ENCODE assay signal across 9 mouse cellular contexts in the genomic region with DNA sequence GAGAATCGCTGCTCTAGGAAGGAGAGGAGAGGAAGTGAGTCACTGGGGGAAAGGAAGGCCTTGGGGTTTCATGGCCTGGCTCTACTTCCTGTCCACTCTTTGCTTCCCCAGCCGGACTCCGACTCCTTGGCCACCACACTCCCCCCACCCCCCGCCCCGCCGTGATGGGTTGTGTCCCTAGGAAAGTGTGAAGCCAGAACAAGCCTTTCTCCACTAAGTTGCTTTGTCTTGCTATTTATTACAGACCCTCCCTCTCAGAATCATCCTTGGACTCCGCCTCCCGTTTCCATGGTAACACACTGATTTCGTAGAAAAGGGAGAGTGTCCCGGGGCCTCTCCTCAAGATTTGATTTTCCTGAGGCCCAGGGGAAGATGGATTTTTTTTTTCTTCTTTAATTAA. TPM values are rescaled to one million over a fixed set of nuclear protein-coding genes. Genes with fewer than 3 reads are reported as not detected.
DNase-seq lines count a peak whose midpoint lies in the region; ATAC-seq lines count a peak whose summit lies in the region.
"Had no signal": no experiment of that assay in that cellular context is flagged by ENCODE, and none has a peak within 500 bp of the region (broad histone marks: within the 10 kb centered on the region; RNA-seq: fewer than 3 reads in every experiment).

No protein-coding gene starts in this region.

- no peak overlapping the region for H3K4me3 ChIP-seq in embryonic facial prominence, embryonic 12.5 days
- peak overlapping the region; percentile 15; the same call in 1 of the 2 replicates for H3K4me3 ChIP-seq in hindbrain, embryonic 14.5 days (replicated peaks; ENCODE audit: low read length)
- H3K4me3 ChIP-seq in neural tube, embryonic 12.5 days, result no peak overlapping the region

- peaks cover 3% of the 10 kb centered on the region; the same call in 1 of the 2 replicates for H3K9me3 ChIP-seq in embryonic facial prominence, embryonic 12.5 days
- no peaks in the 10 kb centered on the region for H3K9me3 ChIP-seq in hindbrain, embryonic 14.5 days (ENCODE audit: control insufficient read depth, low read length)
- H3K9me3 ChIP-seq in neural tube, embryonic 12.5 days, result 0 out of 2 replicates have a peak, but pooled peaks cover 3% of the 10 kb centered on the region

- no peak overlapping the region for H3K27ac ChIP-seq in embryonic facial prominence, embryonic 12.5 days
- no peak overlapping the region for H3K27ac ChIP-seq in hindbrain, embryonic 14.5 days
- no peak overlapping the region for H3K27ac ChIP-seq in neural tube, embryonic 12.5 days

- H3K4me1 ChIP-seq in embryonic facial prominence, embryonic 12.5 days, result peaks cover 24% of the 10 kb centered on the region
- H3K4me1 ChIP-seq in hindbrain, embryonic 14.5 days (replicated peaks; ENCODE audit: control insufficient read depth, insufficient read depth, low read length), result peaks cover 11% of the 10 kb centered on the region; the same call in 1 of the 2 replicates
- peaks cover 26% of the 10 kb centered on the region for H3K4me1 ChIP-seq in neural tube, embryonic 12.5 days

- H3K27me3 ChIP-seq in embryonic facial prominence, embryonic 12.5 days, result peaks cover 10% of the 10 kb centered on the region
- no peaks in the 10 kb centered on the region for H3K27me3 ChIP-seq in hindbrain, embryonic 14.5 days (ENCODE audit: control insufficient read depth, insufficient read depth, low read length)
- 0 out of 2 replicates have a peak, but pooled peaks cover 4% of the 10 kb centered on the region for H3K27me3 ChIP-seq in neural tube, embryonic 12.5 days (replicated peaks)

- WGBS in embryonic facial prominence, embryonic 12.5 days, result 25% methylated on average over 10 of the region's 10 CpGs
- 11% methylated on average over 10 of the region's 10 CpGs for WGBS in hindbrain, embryonic 14.5 days
- 5% methylated on average over 10 of the region's 10 CpGs for WGBS in neural tube, embryonic 12.5 days

- intact Hi-C loops in left cerebral cortex, postnatal 4 days (cut with DNase I), result loop anchor here (2.0 kb wide), 1 partner anchor 44 kb away; no protein-coding TSS in a partner anchor

- no peaks in the 10 kb centered on the region for H3K36me3 ChIP-seq in embryonic facial prominence, embryonic 12.5 days
- no peaks in the 10 kb centered on the region for H3K36me3 ChIP-seq in hindbrain, embryonic 14.5 days (replicated peaks; ENCODE audit: control insufficient read depth, insufficient read depth)
- H3K36me3 ChIP-seq in neural tube, embryonic 12.5 days, result no peaks in the 10 kb centered on the region

- H3K4me2 ChIP-seq in embryonic facial prominence, embryonic 12.5 days (replicated peaks), result peak overlapping the region; percentile 41
- peak overlapping the region; percentile 53 for H3K4me2 ChIP-seq in hindbrain, embryonic 14.5 days (replicated peaks)
- peak overlapping the region; percentile 54 for H3K4me2 ChIP-seq in neural tube, embryonic 12.5 days (replicated peaks)

- H3K9ac ChIP-seq in embryonic facial prominence, embryonic 12.5 days, result no peak overlapping the region
- no peak overlapping the region for H3K9ac ChIP-seq in hindbrain, embryonic 14.5 days
- H3K9ac ChIP-seq in neural tube, embryonic 12.5 days, result no peak overlapping the region

- ATAC-seq in embryonic facial prominence, embryonic 12.5 days (ENCODE audit: insufficient number of reproducible peaks, insufficient read depth, low FRiP score, low TSS enrichment), result no peak
- no peak for ATAC-seq in hindbrain, embryonic 14.5 days (ENCODE audit: low FRiP score)
- ATAC-seq in neural tube, embryonic 12.5 days (ENCODE audit: low FRiP score, low read depth), result no peak

- peak; percentile 30 for DNase-seq in left cerebral cortex, postnatal 4 days
- no peak for DNase-seq in left cerebral cortex, adult 9 months (ENCODE audit: low spot score in 2 of 2)
- DNase-seq in hindbrain, embryonic 14.5 days (ENCODE audit: low spot score), result peak; percentile 59
- DNase-seq in thymus, postnatal 4 days, result no peak
- no peak for DNase-seq in urinary bladder, adult 18-20 months (ENCODE audit: low spot score in 2 of 2)
- DNase-seq in urinary bladder, postnatal 36 days (ENCODE audit: low spot score in 2 of 2), result no peak

RNA-seq across cellular contexts. Expression of a gene that starts 1.4 kb away (rescaled TPM):
- under 1 TPM in 1 of 2 experiments, not detected in 1; 0.18 TPM for total RNA-seq in left cerebral cortex, postnatal 4 days (2021)
- 0.24 and 0.42 TPM in 2 replicates for polyA plus RNA-seq in embryonic facial prominence, embryonic 12.5 days (2016; fragmentation: Nextera tagmentation; extraction: Ambion mirVana)
- not detected in 2 replicates for polyA plus RNA-seq in hindbrain, embryonic 14.5 days (2014; fragmentation: Nextera tagmentation; extraction: Ambion mirVana)
- not detected in 2 replicates for polyA plus RNA-seq in neural tube, embryonic 12.5 days (2016; fragmentation: Nextera tagmentation; extraction: Ambion mirVana)
- total RNA-seq: left cerebral cortex, postnatal 25 days had no signal

RNA-seq across cellular contexts. Expression of a gene that starts 4.2 kb away (rescaled TPM):
- total RNA-seq in left cerebral cortex, postnatal 4 days (2021), result 10 to 100 TPM; 40.1 to 41.4 TPM
- 5.3 and 5.8 TPM in 2 replicates for polyA plus RNA-seq in embryonic facial prominence, embryonic 12.5 days (2016; fragmentation: Nextera tagmentation; extraction: Ambion mirVana)
- polyA plus RNA-seq in hindbrain, embryonic 14.5 days (2014; fragmentation: Nextera tagmentation; extraction: Ambion mirVana), result 2.5 and 2.6 TPM in 2 replicates
- 2.6 and 3.0 TPM in 2 replicates for polyA plus RNA-seq in neural tube, embryonic 12.5 days (2016; fragmentation: Nextera tagmentation; extraction: Ambion mirVana)

Comparison
In these comparisons a context has a peak if more than half of its experiments do, and no peak if none do; other contexts are left out.
1. DNase-seq: peak in left cerebral cortex, postnatal 4 days (single experiment) and hindbrain, embryonic 14.5 days (single experiment); none in left cerebral cortex, adult 9 months (0 of 2), thymus, postnatal 4 days (single experiment), urinary bladder, adult 18-20 months (0 of 2) and urinary bladder, postnatal 36 days (0 of 2).
2. Peak in every context shown above with its lines, with median percentiles within 50 percentile points of each other: H3K4me2 ChIP-seq.